Mouse (Mus musculus) liver, postnatal 0 days (tissue): ENCODE measurements around the gene Fgl2. TPM values are rescaled to one million over a fixed set of nuclear protein-coding genes. Genes with fewer than 3 reads are reported as not detected.

Experiments used
- ATAC-seq: fragments of 200-750 bp; cut with Nextera tagmentation; 2 replicates; pipeline ENCODE4 v1.8.0; 2017; ENCODE audit warnings: mild to moderate bottlenecking, moderate library complexity
- DNase-seq: peaks from one replicate; pipeline ENCODE4 v3.0.0-alpha.2; 2016
- H3K27ac ChIP-seq: fragments of 300-500 bp; sonication (generic); 2 replicates; pipeline ENCODE4 v1.5.1; 2014; ENCODE audit warnings: antibody characterized with exemption, moderate library complexity, mild to moderate bottlenecking, low read depth
- H3K27me3 ChIP-seq: fragments of 300-500 bp; sonication (generic); 2 replicates; pipeline ENCODE4 v1.6.1; 2014; ENCODE audit warnings: low read length, control low read depth, mixed read lengths; ENCODE audit not compliant: insufficient read depth
- H3K36me3 ChIP-seq: fragments of 300-500 bp; sonication (generic); replicated peaks from 2 replicates; pipeline ENCODE4 v1.6.1; 2014; ENCODE audit warnings: mild to moderate bottlenecking, control low read depth, low read length, moderate library complexity, mixed read lengths; ENCODE audit not compliant: insufficient read depth
- H3K4me1 ChIP-seq: fragments of 300-500 bp; sonication (generic); 2 replicates; pipeline ENCODE4 v1.6.1; 2014; ENCODE audit warnings: antibody characterized with exemption, mild to moderate bottlenecking, control low read depth; ENCODE audit not compliant: insufficient read depth
- H3K4me2 ChIP-seq: fragments of 300-500 bp; sonication (generic); 2 replicates; pipeline ENCODE4 v1.6.1; 2014; ENCODE audit warnings: low read depth, mild to moderate bottlenecking, low read length, moderate library complexity, mixed read lengths
- H3K4me3 ChIP-seq: fragments of 300-500 bp; sonication (generic); 2 replicates; pipeline ENCODE4 v1.5.1; 2014; ENCODE audit warnings: low read depth, low read length
- H3K9ac ChIP-seq: fragments of 300-500 bp; sonication (generic); replicated peaks from 2 replicates; pipeline ENCODE4 v1.6.1; 2014; ENCODE audit warnings: mild to moderate bottlenecking, moderate library complexity
- H3K9me3 ChIP-seq: fragments of 300-500 bp; sonication (generic); 2 replicates; pipeline ENCODE4 v1.6.1; 2016; ENCODE audit warnings: mild to moderate bottlenecking, control low read depth, low read length, mixed read lengths
- CTCF ChIP-seq: sonication (generic); IDR thresholded peaks from 2 replicates; pipeline ENCODE4 v1.5.1; 2016; ENCODE audit warnings: antibody characterized with exemption, low read depth
- EP300 ChIP-seq: IDR thresholded peaks from 2 replicates; pipeline ENCODE4 v1.6.1; 2016; ENCODE audit warnings: antibody characterized with exemption, low read depth, mild to moderate bottlenecking
- WGBS: fragments of 180-500 bp; shearing (Covaris S2); extraction: QIAGEN DNeasy Blood & Tissue Kit; methylation state at CpG from one replicate; pipeline ENCODE4 v1.1.7; 2014; ENCODE audit not compliant: insufficient replicate concordance; 5-methylcytosine and 5-hydroxymethylcytosine counted together
- polyA plus RNA-seq: library from polyadenylated mRNA; unstranded; fragments of >200 nt; fragmentation: Nextera tagmentation; extraction: Ambion mirVana; gene quantifications from 2 replicates; pipeline ENCODE4 v1.2.1, GENCODE M21; 2015

Gene Fgl2
- polyA plus RNA-seq, 1 experiment from 2014 or later: 3.5 TPM

- no peaks in the 10 kb centered on the region for H3K36me3 ChIP-seq
- H3K27ac ChIP-seq: no peak overlapping the region
- peaks cover 8% of the 10 kb centered on the region; the same call in 1 of the 2 replicates for H3K4me1 ChIP-seq
- ATAC-seq (no peak), DNase-seq (no peak)
- H3K9me3 ChIP-seq: no peaks in the 10 kb centered on the region
- 60% methylated on average over 6 of the region's 6 CpGs for WGBS
- no peak overlapping the region for H3K4me2 ChIP-seq
- H3K27me3 ChIP-seq: no peaks in the 10 kb centered on the region
- TF ChIP-seq EP300 (no peak), CTCF (no peak)
- no peak overlapping the region for H3K9ac ChIP-seq
- no peak overlapping the region for H3K4me3 ChIP-seq
These were observed 10.2 kb downstream of the Fgl2 start for GRCm38 (mm10) chr5:21382678-21383077.

GRCm38 (mm10) chr5:21383392-21384251, 11.2 kb downstream of the Fgl2 start:
- TF ChIP-seq EP300 (no peak), CTCF (no peak)
- Histone ChIP-seq H3K27ac (no peak overlapping the region), H3K27me3 (no peaks in the 10 kb centered on the region), H3K4me2 (no peak overlapping the region), H3K4me3 (no peak overlapping the region), H3K36me3 (no peaks in the 10 kb centered on the region), H3K9me3 (no peaks in the 10 kb centered on the region), H3K9ac (no peak overlapping the region), H3K4me1 (peaks cover 8% of the 10 kb centered on the region; the same call in 1 of the 2 replicates)
- no peak for DNase-seq
- 36% methylated on average over 14 of the region's 14 CpGs for WGBS
- no peak for ATAC-seq

DNA sequence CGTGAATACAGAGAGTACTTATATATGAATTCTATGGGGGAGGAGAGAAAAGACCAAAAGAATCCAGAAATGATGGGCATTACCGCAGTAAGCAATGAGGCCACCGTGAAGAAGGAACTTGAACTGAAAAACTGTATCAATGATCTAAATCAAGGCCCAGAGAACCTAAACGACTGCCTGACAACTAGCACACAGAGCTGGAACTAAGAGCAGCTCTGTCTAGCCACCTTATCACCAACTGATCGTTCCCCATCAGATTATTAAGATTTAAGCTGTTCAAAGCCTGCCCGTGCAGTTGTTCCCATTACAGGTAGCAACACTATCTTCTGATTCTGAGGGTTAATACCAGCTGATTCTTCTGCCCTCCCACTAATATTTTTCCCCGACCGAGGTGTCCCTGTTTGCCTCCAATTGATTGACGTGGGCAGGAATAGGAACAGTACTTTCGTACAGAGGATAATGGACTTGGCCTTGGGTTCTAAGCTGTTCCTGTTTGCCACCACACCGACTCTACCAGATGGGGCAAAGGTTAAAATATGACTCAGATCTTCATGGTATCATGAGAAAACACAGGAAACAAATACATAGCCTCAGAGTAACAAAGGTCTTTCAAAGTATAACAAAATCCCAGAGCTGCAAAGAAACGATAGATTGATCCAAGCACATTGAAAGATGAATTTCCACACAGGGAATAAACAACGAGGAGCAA, 12.0 kb downstream of the Fgl2 start:
- TF ChIP-seq CTCF (no peak), EP300 (no peak)

DNA sequence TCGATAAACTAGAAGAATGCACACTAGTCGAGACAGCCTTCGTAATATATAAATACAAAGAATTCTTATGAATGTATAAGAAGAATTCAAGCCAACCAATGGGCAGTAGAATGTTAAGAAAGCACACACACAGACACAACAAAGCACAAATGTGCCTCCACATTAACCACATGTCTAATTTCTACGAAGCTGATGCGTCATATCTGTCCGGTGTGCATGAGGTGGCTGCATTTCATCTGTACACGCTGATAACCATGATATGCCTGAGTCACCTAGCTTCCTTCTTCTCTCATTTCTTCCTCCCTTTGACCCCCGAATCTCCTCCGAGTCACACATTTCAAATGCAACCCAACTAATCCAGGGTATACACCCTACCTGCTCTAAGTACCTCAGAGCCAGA, 12.5 kb downstream of the Fgl2 start:
- H3K9me3 ChIP-seq: no peaks in the 10 kb centered on the region
- no peak overlapping the region for H3K4me2 ChIP-seq
- WGBS: 62% methylated on average over 9 of the region's 9 CpGs
- no peak overlapping the region for H3K9ac ChIP-seq
- DNase-seq (no peak), ATAC-seq (no peak)
- peaks cover 8% of the 10 kb centered on the region; the same call in 1 of the 2 replicates for H3K4me1 ChIP-seq
- no peak overlapping the region for H3K27ac ChIP-seq
- H3K36me3 ChIP-seq: no peaks in the 10 kb centered on the region
- TF ChIP-seq CTCF (no peak), EP300 (no peak)
- H3K4me3 ChIP-seq: no peak overlapping the region
- no peaks in the 10 kb centered on the region for H3K27me3 ChIP-seq

More for the DNA sequence above, 12.0 kb downstream of the Fgl2 start:
- 58% methylated on average over 13 of the region's 13 CpGs for WGBS
- Histone ChIP-seq H3K4me2 (no peak overlapping the region), H3K27me3 (no peaks in the 10 kb centered on the region), H3K27ac (no peak overlapping the region), H3K36me3 (no peaks in the 10 kb centered on the region), H3K4me3 (no peak overlapping the region), H3K9ac (no peak overlapping the region), H3K9me3 (no peaks in the 10 kb centered on the region), H3K4me1 (peaks cover 8% of the 10 kb centered on the region; the same call in 1 of the 2 replicates)
- no peak for DNase-seq
- ATAC-seq: peak; percentile 48; the same call in 1 of the 2 replicates

DNA sequence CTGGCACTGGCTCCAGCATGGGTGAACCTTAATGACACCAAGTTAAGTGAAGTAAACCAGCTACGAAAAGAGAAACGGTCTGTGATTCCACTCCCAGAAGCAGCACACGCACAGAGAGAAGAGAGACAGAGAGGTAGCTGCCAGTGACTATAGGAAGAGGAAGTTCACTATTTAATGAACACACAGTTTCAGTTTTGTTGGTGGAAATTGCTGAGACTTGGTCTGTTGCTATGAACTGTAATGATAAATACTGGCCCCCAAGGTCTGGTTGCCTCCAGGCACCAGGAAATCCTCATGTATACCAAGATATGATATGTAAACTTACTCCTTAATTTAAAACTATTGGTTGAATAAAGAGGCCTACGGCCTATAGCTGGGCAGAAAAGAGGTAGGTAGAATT, 14.0 kb downstream of the Fgl2 start:
- no peaks in the 10 kb centered on the region for H3K36me3 ChIP-seq
- H3K27me3 ChIP-seq: no peaks in the 10 kb centered on the region
- H3K4me1 ChIP-seq: peaks cover 9% of the 10 kb centered on the region
- TF ChIP-seq CTCF (no peak), EP300 (no peak)
- ATAC-seq: peak; percentile 21; the same call in 1 of the 2 replicates
- no peak overlapping the region for H3K4me2 ChIP-seq
- no peak for DNase-seq
- 48% methylated on average over 4 of the region's 4 CpGs for WGBS
- H3K9ac ChIP-seq: no peak overlapping the region; the same call in 1 of the 2 replicates
- peak overlapping the region; percentile 60 for H3K27ac ChIP-seq
- no peak overlapping the region for H3K4me3 ChIP-seq
- H3K9me3 ChIP-seq: no peaks in the 10 kb centered on the region

GRCm38 (mm10) chr5:21387340-21387739, 14.9 kb downstream of the Fgl2 start:
- Histone ChIP-seq H3K9me3 (no peaks in the 10 kb centered on the region), H3K4me1 (peaks cover 12% of the 10 kb centered on the region), H3K36me3 (no peaks in the 10 kb centered on the region), H3K27me3 (no peaks in the 10 kb centered on the region), H3K27ac (no peak overlapping the region), H3K4me3 (no peak overlapping the region), H3K4me2 (no peak overlapping the region), H3K9ac (no peak overlapping the region)
- ATAC-seq (no peak), DNase-seq (no peak)
- TF ChIP-seq CTCF (no peak), EP300 (no peak)
